8 mouse cellular contexts compared by ENCODE assay signal in genomic region chr4:117929391-117929881, GRCm38 (mm10). TPM values are rescaled to one million over a fixed set of nuclear protein-coding genes. Genes with fewer than 3 reads are reported as not detected.
DNase-seq lines count a peak whose midpoint lies in the region; ATAC-seq and TF ChIP-seq lines count a peak whose summit lies in the region.

Artn (minus strand) TSS chr4:117929763.

- H3K4me1 ChIP-seq in forebrain, embryonic 12.5 days: peaks cover 35% of the 10 kb centered on the region
- H3K4me1 ChIP-seq in intestine, embryonic 16.5 days (ENCODE audit: control insufficient read depth, insufficient read depth, low read length): peaks cover 28% of the 10 kb centered on the region
- peaks cover 28% of the 10 kb centered on the region for H3K4me1 ChIP-seq in liver, postnatal 0 days (ENCODE audit: insufficient read depth)

- no peak within 1 kb of the TSS for H3K27ac ChIP-seq in forebrain, embryonic 12.5 days
- H3K27ac ChIP-seq in intestine, embryonic 16.5 days (ENCODE audit: low read length): 0 out of 2 replicates have a peak within 1 kb of the TSS, but pooled peaks have one; percentile 21
- H3K27ac ChIP-seq in liver, postnatal 0 days (ENCODE audit: low read depth): 0 out of 2 replicates have a peak within 1 kb of the TSS, but pooled peaks have one; percentile 22

- no peak for TF ChIP-seq CTCF in liver, postnatal 0 days (IDR thresholded peaks at IDR 0.05; ENCODE audit: low read depth)

- ATAC-seq in forebrain, embryonic 12.5 days (ENCODE audit: low FRiP score): peak; percentile 22; the same call in 1 of the 2 replicates
- peak; percentile 54 for ATAC-seq in intestine, embryonic 16.5 days
- ATAC-seq in liver, postnatal 0 days: 0 out of 2 replicates have a peak, but pooled peaks have one; percentile 10

- H3K9me3 ChIP-seq in forebrain, embryonic 12.5 days: no peaks in the 10 kb centered on the region
- no peaks in the 10 kb centered on the region for H3K9me3 ChIP-seq in intestine, embryonic 16.5 days (ENCODE audit: control insufficient read depth, low read length)
- H3K9me3 ChIP-seq in liver, postnatal 0 days (ENCODE audit: low read length): no peaks in the 10 kb centered on the region

- DNase-seq in spleen, postnatal 10 days (ENCODE audit: low spot score in 2 of 2): peak; percentile 48 to 54
- DNase-seq in spleen, adult 18-20 months: no peak
- peak; percentile 40 for DNase-seq in liver, postnatal 0 days
- DNase-seq in retina, postnatal 1 day: peak; percentile 46
- DNase-seq in right cerebral cortex, postnatal 14 days: no peak
- DNase-seq in right cerebral cortex, adult 18-20 months: no peak

- peak within 1 kb of the TSS; percentile 34 for H3K4me3 ChIP-seq in forebrain, embryonic 12.5 days (replicated peaks)
- H3K4me3 ChIP-seq in intestine, embryonic 16.5 days (ENCODE audit: low read length): peak within 1 kb of the TSS; percentile 55
- H3K4me3 ChIP-seq in liver, postnatal 0 days (ENCODE audit: low read depth, low read length): peak within 1 kb of the TSS; percentile 43

- under 1% methylated on average over 33 of the region's 33 CpGs for WGBS in forebrain, embryonic 12.5 days
- under 1% methylated on average over 33 of the region's 33 CpGs for WGBS in intestine, embryonic 16.5 days
- WGBS in liver, postnatal 0 days (ENCODE audit: insufficient replicate concordance): 2% methylated on average over 33 of the region's 33 CpGs

- TF ChIP-seq EP300 in liver, postnatal 0 days (IDR thresholded peaks at IDR 0.05; ENCODE audit: low read depth): no peak

- H3K9ac ChIP-seq in forebrain, embryonic 12.5 days: peak within 1 kb of the TSS; percentile 36; the same call in 1 of the 2 replicates
- H3K9ac ChIP-seq in intestine, embryonic 16.5 days (ENCODE audit: low read depth, low read length): peak within 1 kb of the TSS; percentile 69
- peak within 1 kb of the TSS; percentile 52 for H3K9ac ChIP-seq in liver, postnatal 0 days (replicated peaks)

- peak within 1 kb of the TSS; percentile 72 for H3K4me2 ChIP-seq in forebrain, embryonic 12.5 days
- peak within 1 kb of the TSS; percentile 90 for H3K4me2 ChIP-seq in intestine, embryonic 16.5 days (ENCODE audit: low read depth, low read length)
- H3K4me2 ChIP-seq in liver, postnatal 0 days (ENCODE audit: low read depth, low read length): peak within 1 kb of the TSS; percentile 72

- peaks cover 3% of the 10 kb centered on the region; the same call in 1 of the 2 replicates for H3K36me3 ChIP-seq in forebrain, embryonic 12.5 days (replicated peaks)
- H3K36me3 ChIP-seq in intestine, embryonic 16.5 days (ENCODE audit: control insufficient read depth, insufficient read depth, low read length): no peaks in the 10 kb centered on the region
- H3K36me3 ChIP-seq in liver, postnatal 0 days (replicated peaks; ENCODE audit: insufficient read depth, low read length): no peaks in the 10 kb centered on the region

- H3K27me3 ChIP-seq in forebrain, embryonic 12.5 days: peaks cover 65% of the 10 kb centered on the region
- H3K27me3 ChIP-seq in intestine, embryonic 16.5 days (replicated peaks; ENCODE audit: control insufficient read depth, insufficient read depth, low read length): peaks cover 33% of the 10 kb centered on the region
- peaks cover 61% of the 10 kb centered on the region for H3K27me3 ChIP-seq in liver, postnatal 0 days (ENCODE audit: insufficient read depth, low read length)

RNA-seq across cellular contexts. Expression of gene Artn, which starts in this region (rescaled TPM):
- 0.23 and 0.33 TPM in 2 replicates for polyA plus RNA-seq in forebrain, embryonic 12.5 days (2016; fragmentation: Nextera tagmentation; extraction: Ambion mirVana)
- 3.7 and 5.2 TPM in 2 replicates for polyA plus RNA-seq in intestine, embryonic 16.5 days (2015; fragmentation: Nextera tagmentation; extraction: Ambion mirVana)
- 0.88 TPM in 2 replicates for polyA plus RNA-seq in liver, postnatal 0 days (2015; fragmentation: Nextera tagmentation; extraction: Ambion mirVana)

Comparison
In these comparisons a context has a peak if more than half of its experiments do, and no peak if none do; other contexts are left out.
1. DNase-seq: peak in spleen, postnatal 10 days (2 of 2) and retina, postnatal 1 day (single experiment); none in spleen, adult 18-20 months (0 of 2), right cerebral cortex, postnatal 14 days (single experiment) and right cerebral cortex, adult 18-20 months (single experiment).
2. Peak in ATAC-seq, H3K4me3 ChIP-seq, H3K9ac ChIP-seq and H3K4me2 ChIP-seq in forebrain, embryonic 12.5 days; RNA of the gene not detected or under 1 TPM.
3. Peak in DNase-seq, ATAC-seq, H3K4me3 ChIP-seq, H3K27ac ChIP-seq, H3K9ac ChIP-seq and H3K4me2 ChIP-seq in liver, postnatal 0 days; RNA of the gene not detected or under 1 TPM.
4. Peak in every context shown above with its lines, with median percentiles within 50 percentile points of each other: ATAC-seq, H3K4me2 ChIP-seq, H3K4me3 ChIP-seq and H3K9ac ChIP-seq.